Mouse (Mus musculus) stomach, embryonic 14.5 days (tissue): ENCODE data around the gene D230025D16Rik. TPM values are rescaled to one million over a fixed set of nuclear protein-coding genes. Genes with fewer than 3 reads are reported as not detected.

Source experiments
- ATAC-seq: fragments of 200-750 bp; cut with Nextera tagmentation; 2 replicates; pipeline ENCODE4 v1.8.0; 2017; ENCODE audit warnings: low read depth, moderate TSS enrichment; ENCODE audit not compliant: insufficient number of reproducible peaks, insufficient read depth, low FRiP score
- H3K27ac ChIP-seq: fragments of 300-500 bp; sonication (generic); 2 replicates; pipeline ENCODE4 v1.5.1; 2014; ENCODE audit warnings: mild to moderate bottlenecking, low read length, moderate library complexity, mixed read lengths
- H3K27me3 ChIP-seq: fragments of 300-500 bp; sonication (generic); 2 replicates; pipeline ENCODE4 v1.6.1; 2014; ENCODE audit warnings: low read length, control low read depth, mixed read lengths; ENCODE audit not compliant: control insufficient read depth, insufficient read depth
- H3K36me3 ChIP-seq: fragments of 300-500 bp; sonication (generic); 2 replicates; pipeline ENCODE4 v1.6.1; 2014; ENCODE audit warnings: mild to moderate bottlenecking, control low read depth, low read length, moderate library complexity, mixed read lengths; ENCODE audit not compliant: control insufficient read depth, insufficient read depth
- H3K4me1 ChIP-seq: fragments of 300-500 bp; sonication (generic); 2 replicates; pipeline ENCODE4 v1.6.1; 2014; ENCODE audit warnings: low read length, control low read depth, mixed read lengths; ENCODE audit not compliant: control insufficient read depth, insufficient read depth
- H3K4me2 ChIP-seq: fragments of 300-500 bp; sonication (generic); replicated peaks from 2 replicates; pipeline ENCODE4 v1.6.1; 2014; ENCODE audit warnings: low read depth, low read length, control low read depth
- H3K4me3 ChIP-seq: fragments of 300-500 bp; sonication (generic); 2 replicates; pipeline ENCODE4 v1.5.1; 2014; ENCODE audit warnings: low read depth, low read length, control low read depth
- H3K9ac ChIP-seq: fragments of 300-500 bp; sonication (generic); replicated peaks from 2 replicates; pipeline ENCODE4 v1.6.1; 2014; ENCODE audit warnings: low read depth, mild to moderate bottlenecking, control low read depth, low read length, moderate library complexity, mixed read lengths
- H3K9me3 ChIP-seq: fragments of 300-500 bp; sonication (generic); 2 replicates; pipeline ENCODE4 v1.6.1; 2016; ENCODE audit warnings: low read depth, low read length, control low read depth; ENCODE audit not compliant: control insufficient read depth
- WGBS: fragments of 180-500 bp; shearing (Covaris S2); extraction: QIAGEN DNeasy Blood & Tissue Kit; methylation state at CpG from one replicate; pipeline ENCODE4 v1.1.7; 2014; 5-methylcytosine and 5-hydroxymethylcytosine counted together
- polyA plus RNA-seq: library from polyadenylated mRNA; unstranded; fragments of >200 nt; fragmentation: Nextera tagmentation; extraction: Ambion mirVana; gene quantifications from 2 replicates; pipeline ENCODE4 v1.2.1, GENCODE M21; 2014

The D230025D16Rik gene
- polyA plus RNA-seq, 1 experiment from 2014 or later: 34.5 TPM

DNA sequence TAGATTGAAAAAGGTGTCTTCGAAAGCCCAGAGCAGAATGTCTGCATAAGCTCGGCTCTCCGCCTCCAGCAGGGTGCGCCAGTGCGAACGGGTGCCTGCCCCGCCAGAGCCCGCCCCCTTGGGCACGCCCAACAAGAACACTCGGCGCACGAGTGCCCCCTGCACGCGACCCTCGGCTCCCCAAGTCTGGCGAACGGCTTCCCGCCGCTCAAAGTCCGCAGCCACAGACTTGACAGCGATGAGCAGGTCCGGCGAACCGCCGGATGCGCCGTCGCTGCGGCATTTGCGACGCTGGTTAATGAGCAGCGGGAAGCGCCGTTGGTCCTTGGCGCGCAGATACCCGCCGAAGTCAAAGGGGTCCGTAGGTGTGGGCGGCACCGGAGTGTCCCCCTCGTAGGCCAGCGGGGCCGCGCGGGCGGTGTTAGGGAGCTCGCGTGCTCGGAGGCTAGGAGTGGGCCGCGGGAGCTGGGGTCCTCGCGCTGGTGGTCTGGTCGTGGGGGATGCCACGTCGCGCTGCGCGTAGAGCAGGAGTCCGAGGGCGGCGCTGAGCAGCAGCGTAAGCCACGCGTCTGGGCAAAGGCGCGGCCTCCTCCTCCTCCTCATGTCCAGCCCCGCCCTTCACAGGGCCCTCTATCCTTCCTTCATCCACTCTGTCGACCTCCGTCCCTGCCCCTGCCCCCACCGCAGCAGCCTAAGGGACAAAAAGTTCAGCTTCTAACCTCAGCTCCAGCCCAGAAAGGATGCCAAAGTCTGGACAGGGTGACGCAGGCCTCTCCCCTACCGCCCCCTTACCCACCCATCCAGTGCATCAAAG, 29.4 kb downstream of the D230025D16Rik start:
- H3K4me2 ChIP-seq: peak overlapping the region; percentile 81
- H3K36me3 ChIP-seq: peaks cover 19% of the 10 kb centered on the region
- peak overlapping the region; percentile 87 for H3K27ac ChIP-seq
- peaks cover 13% of the 10 kb centered on the region for H3K27me3 ChIP-seq
- H3K9ac ChIP-seq: peak overlapping the region; percentile 45
- ATAC-seq: peak; percentile 82
- no peaks in the 10 kb centered on the region for H3K9me3 ChIP-seq
- H3K4me3 ChIP-seq: peak overlapping the region; percentile 53
- peaks cover 16% of the 10 kb centered on the region for H3K4me1 ChIP-seq
- WGBS: under 1% methylated on average over 74 of the region's 74 CpGs

DNA sequence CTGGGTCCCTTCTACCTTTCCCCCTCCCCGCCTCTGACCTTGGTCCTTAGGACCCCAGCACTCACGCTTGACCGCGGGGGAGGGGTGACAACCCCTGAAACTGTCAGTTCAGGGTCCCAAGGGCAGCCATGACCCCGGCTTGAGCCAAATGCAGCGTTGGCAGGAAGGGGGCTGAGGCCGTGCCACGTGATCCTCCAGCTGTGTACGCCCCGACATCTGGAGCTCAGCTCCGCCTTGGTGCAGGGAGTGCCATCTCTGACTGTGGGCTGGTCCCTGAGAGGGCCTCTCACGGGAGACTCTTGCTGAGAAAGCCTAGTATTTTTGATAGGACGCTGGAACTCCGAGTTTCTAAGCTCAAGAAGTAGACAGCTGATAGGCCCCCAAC, 30.0 kb downstream of the D230025D16Rik start, which contains the start of gene B3gnt9:
B3gnt9 (minus strand) TSS at position 188 of the 385 bp plus-strand sequence.
- Histone ChIP-seq H3K27me3 (peaks cover 19% of the 10 kb centered on the region), H3K4me2 (peak within 1 kb of the TSS; percentile 81), H3K36me3 (peaks cover 13% of the 10 kb centered on the region), H3K9ac (peak within 1 kb of the TSS; percentile 45), H3K27ac (peak within 1 kb of the TSS; percentile 87), H3K4me1 (peaks cover 20% of the 10 kb centered on the region), H3K4me3 (peak within 1 kb of the TSS; percentile 53), H3K9me3 (no peaks in the 10 kb centered on the region)
- peak; percentile 76 for ATAC-seq
- under 1% methylated on average over 14 of the region's 14 CpGs for WGBS

DNA sequence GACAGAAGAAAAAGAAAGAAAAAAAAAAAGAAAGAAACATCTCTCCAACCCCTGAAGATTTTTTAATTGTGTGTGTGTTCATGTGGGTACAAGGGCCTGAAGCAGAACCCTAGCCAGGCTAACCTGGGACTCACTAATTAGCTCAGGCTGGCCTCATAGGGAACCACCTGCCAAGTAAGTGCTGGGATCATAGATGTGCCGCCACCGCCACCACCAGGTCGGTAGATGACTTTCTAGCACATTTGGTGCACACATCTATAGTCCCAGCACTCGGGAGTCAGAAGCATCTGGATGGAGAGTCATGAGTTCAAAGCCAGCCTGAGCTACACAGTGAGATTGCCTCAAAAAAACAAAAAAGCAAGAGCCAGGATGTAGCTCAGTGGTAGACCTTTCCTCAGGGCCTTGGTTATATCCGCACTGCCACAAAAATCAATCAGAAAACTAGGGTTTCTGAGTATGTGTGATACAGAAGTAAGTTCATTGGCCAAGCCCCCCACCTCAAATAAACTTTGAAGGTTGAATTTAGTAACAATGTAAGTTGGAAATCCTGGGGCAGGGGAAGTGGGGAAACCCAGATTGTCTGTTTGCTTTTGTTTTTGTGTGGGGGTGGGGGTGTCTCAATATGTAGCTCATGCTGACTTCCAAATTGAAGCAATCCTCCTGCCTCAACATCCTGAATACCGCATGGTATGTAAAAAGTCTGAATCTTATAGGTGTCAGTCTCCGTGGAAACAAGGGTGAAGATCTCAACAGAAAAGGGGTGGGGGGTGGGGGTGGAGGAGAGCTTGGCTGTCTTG, 32.6 kb downstream of the D230025D16Rik start:
- Histone ChIP-seq H3K9me3 (no peaks in the 10 kb centered on the region), H3K27me3 (peaks cover 23% of the 10 kb centered on the region), H3K9ac (no peak overlapping the region), H3K27ac (no peak overlapping the region), H3K4me1 (peaks cover 20% of the 10 kb centered on the region), H3K4me2 (no peak overlapping the region), H3K36me3 (peaks cover 7% of the 10 kb centered on the region), H3K4me3 (no peak overlapping the region)
- ATAC-seq: no peak
- 73% methylated on average over 7 of the region's 7 CpGs for WGBS

DNA sequence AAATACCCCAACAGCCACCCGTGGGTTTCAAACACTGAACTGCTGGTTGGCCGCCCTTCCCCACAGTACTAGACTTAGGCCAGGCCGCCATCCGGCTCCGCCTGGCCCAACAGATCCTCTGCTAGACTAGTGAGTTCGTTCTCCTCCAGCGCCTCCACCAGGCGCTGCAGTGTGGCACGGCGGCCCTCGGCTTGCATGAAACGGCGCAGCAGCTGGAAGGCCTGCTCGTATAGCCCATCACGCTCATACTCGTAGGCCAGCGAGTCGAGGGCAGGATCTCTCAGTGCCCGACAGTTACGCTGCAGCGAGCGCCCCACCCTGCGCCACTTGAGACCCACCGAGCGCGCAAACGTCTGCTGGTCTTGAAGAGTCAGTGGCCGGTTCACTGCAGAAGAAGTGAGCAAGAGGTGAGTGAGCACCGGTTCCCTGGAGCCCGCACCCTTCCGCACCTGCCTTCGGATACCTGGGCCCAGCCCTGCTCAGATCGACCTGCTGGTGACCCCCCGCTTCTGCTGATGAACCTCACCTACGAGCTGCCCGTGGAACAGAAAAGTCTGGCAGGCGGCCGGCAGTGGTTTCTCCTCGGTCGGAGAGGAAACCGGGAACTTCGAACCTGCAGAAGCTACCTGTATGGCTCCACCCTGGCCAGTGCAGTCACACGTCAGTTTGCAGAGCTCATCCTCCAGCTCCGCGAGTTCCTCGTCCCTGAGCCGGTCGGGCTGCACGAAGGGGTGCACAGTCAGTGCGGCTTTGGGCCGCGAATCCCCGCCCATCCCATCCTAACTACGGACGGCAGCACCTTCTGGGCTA, 34.2 kb downstream of the D230025D16Rik start:
- WGBS: 5% methylated on average over 54 of the region's 55 CpGs
- Histone ChIP-seq H3K9me3 (no peaks in the 10 kb centered on the region), H3K27ac (no peak overlapping the region), H3K4me1 (peaks cover 16% of the 10 kb centered on the region), H3K4me3 (peak overlapping the region; percentile 30), H3K36me3 (no peaks in the 10 kb centered on the region), H3K27me3 (peaks cover 23% of the 10 kb centered on the region), H3K9ac (no peak overlapping the region), H3K4me2 (peak overlapping the region; percentile 78)
- no peak for ATAC-seq

DNA sequence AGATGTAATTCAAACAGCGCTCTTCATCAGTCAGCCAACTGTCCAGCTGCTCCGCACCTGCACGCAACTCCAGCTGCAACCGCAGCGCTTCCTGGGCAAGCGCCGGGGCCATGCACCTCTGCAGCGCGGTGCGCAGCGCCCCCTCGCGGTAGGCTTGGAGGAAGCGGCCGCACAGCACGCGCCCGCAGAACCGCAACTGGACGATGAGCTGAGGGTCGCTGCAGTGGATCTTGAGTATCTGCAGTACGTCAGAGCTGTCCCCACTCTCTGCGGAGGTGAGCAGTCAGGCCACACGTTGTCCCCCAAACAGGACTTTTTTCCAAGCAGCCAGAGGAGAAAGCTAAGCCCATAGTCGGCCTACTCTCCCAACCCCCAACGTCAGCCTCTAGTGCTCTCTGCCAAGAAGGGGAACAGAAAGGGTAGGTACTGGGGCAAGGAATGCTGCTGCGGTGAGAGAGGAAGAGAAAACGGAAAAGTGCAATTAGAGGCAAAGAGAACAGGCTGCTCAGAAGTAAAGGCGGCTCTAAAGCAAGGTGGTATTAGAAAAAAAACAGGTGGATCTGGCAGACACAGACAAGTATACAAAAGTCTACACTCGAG, 34.9 kb downstream of the D230025D16Rik start:
- Histone ChIP-seq H3K9ac (no peak overlapping the region), H3K9me3 (no peaks in the 10 kb centered on the region), H3K4me3 (peak overlapping the region; percentile 30), H3K4me1 (peaks cover 15% of the 10 kb centered on the region), H3K4me2 (peak overlapping the region; percentile 78), H3K27ac (no peak overlapping the region), H3K36me3 (no peaks in the 10 kb centered on the region), H3K27me3 (peaks cover 23% of the 10 kb centered on the region)
- WGBS: 4% methylated on average over 30 of the region's 30 CpGs
- peak; percentile 37 for ATAC-seq

DNA sequence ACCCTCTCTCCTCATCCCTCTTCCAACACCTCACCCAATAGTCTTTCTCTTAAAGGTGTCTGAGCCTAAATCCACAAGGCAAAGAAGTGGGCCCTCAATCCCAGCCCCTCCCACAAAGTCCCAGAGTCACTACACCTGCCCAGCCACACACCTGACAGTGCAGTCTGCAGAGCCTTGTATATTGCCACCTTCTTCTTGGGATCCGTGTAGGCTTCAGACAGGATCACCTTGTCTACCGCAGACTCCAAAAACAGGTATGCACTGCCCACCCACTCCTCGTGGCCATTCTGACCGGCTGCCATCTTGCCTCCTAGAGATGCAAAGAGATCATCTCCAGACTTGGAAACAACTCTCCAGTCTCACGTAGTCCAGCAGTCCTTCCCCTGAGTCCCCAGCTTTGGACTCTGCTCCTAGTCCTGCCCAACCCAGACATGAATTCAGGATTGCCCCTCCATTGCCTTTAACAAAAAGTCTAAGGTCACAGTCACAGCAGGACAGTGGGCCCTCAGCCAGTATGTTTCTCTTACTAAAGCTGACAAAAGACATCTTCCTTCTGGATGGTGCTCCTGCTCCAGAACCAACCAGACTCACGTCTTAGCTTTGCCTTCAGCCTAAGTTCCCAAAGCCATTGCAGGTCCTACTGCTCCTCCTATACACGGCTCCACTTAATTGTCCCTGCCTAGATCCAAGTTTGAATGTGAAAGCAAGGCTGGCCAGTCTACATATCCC, 35.6 kb downstream of the D230025D16Rik start:
- Histone ChIP-seq H3K27ac (no peak overlapping the region), H3K9ac (no peak overlapping the region), H3K27me3 (peaks cover 23% of the 10 kb centered on the region), H3K36me3 (no peaks in the 10 kb centered on the region), H3K9me3 (no peaks in the 10 kb centered on the region), H3K4me1 (peaks cover 14% of the 10 kb centered on the region), H3K4me2 (no peak overlapping the region), H3K4me3 (no peak overlapping the region)
- 69% methylated on average over 7 of the region's 7 CpGs for WGBS
- ATAC-seq: no peak

DNA sequence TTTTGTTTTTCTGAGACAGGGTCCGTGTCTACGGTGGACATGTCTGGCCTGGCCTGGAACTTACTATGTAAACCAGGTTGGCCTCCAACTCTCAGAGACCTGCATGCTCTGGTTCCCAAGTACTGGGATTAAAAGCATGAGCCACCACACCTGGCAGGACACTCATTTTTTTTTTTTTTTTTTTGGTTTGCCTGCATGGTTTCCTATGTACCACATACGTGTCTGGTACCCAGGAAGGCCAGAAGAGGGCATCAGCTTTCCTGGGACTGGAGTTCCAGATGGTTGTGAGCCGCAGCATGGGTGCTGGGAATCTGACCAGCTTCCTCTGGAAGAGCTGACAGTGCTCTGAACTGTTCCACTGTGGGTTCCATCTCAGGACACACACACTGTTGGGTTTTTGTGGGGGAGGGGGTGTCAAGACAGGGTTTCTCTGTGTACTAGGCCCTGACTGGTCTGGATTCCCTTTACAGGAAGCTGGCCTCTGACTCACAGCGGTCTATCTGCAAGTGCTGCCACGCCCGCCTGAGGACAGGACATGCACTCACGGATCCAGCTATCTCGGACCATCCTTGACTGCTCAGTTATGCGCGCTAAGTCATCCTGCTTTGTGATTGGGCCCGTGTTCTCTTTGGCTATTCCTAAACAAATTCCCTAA, 36.5 kb downstream of the D230025D16Rik start:
- no peak overlapping the region for H3K27ac ChIP-seq
- 89% methylated on average over 12 of the region's 12 CpGs for WGBS
- H3K36me3 ChIP-seq: no peaks in the 10 kb centered on the region
- H3K4me3 ChIP-seq: no peak overlapping the region
- peaks cover 23% of the 10 kb centered on the region for H3K27me3 ChIP-seq
- ATAC-seq: no peak
- H3K9ac ChIP-seq: no peak overlapping the region
- no peak overlapping the region for H3K4me2 ChIP-seq
- H3K9me3 ChIP-seq: no peaks in the 10 kb centered on the region
- H3K4me1 ChIP-seq: peaks cover 14% of the 10 kb centered on the region; the same call in 1 of the 2 replicates
